Comparison of ENCODE assay signal across 8 mouse cellular contexts in genomic region chr5:114153490-114153889, GRCm38 (mm10). TPM values are rescaled to one million over a fixed set of nuclear protein-coding genes. Genes with fewer than 3 reads are reported as not detected.
DNase-seq lines count a peak whose midpoint lies in the region; ATAC-seq lines count a peak whose summit lies in the region.

No protein-coding gene starts in this region.

- peak; percentile 52 for DNase-seq in kidney, adult 11 months
- no peak for DNase-seq in kidney, postnatal 10 days
- DNase-seq in thymus, postnatal 4 days = peak; percentile 43
- no peak for DNase-seq in layer of hippocampus, adult 9-10 months (ENCODE audit: low spot score)
- no peak for DNase-seq in ovary, postnatal 10 days (ENCODE audit: low spot score)

- H3K9ac ChIP-seq in hindbrain, embryonic 15.5 days = no peak overlapping the region
- no peak overlapping the region for H3K9ac ChIP-seq in liver, embryonic 16.5 days (ENCODE audit: low read depth, low read length)

- no peaks in the 10 kb centered on the region for H3K27me3 ChIP-seq in hindbrain, embryonic 15.5 days
- H3K27me3 ChIP-seq in liver, embryonic 16.5 days (ENCODE audit: control insufficient read depth, insufficient read depth, low read depth, low read length) = no peaks in the 10 kb centered on the region

- H3K4me3 ChIP-seq in brown adipose tissue, adult 24 weeks (ENCODE audit: insufficient read depth, low read depth, low read length) = peak overlapping the region; percentile 25; the same call in 1 of the 2 replicates
- H3K4me3 ChIP-seq in hindbrain, embryonic 15.5 days = peak overlapping the region; percentile 22; the same call in 1 of the 2 replicates
- H3K4me3 ChIP-seq in liver, embryonic 16.5 days (ENCODE audit: low read depth, low read length) = peak overlapping the region; percentile 25; the same call in 1 of the 2 replicates

- peak overlapping the region; percentile 37 for H3K27ac ChIP-seq in brown adipose tissue, adult 24 weeks (replicated peaks; ENCODE audit: low read depth, low read length)
- H3K27ac ChIP-seq in hindbrain, embryonic 15.5 days (replicated peaks) = no peak overlapping the region
- no peak overlapping the region for H3K27ac ChIP-seq in liver, embryonic 16.5 days (ENCODE audit: low read length)

- ATAC-seq in hindbrain, embryonic 15.5 days (ENCODE audit: low FRiP score, low read depth) = no peak
- no peak for ATAC-seq in liver, embryonic 16.5 days (ENCODE audit: low read depth)

- no peaks in the 10 kb centered on the region for H3K36me3 ChIP-seq in hindbrain, embryonic 15.5 days
- no peaks in the 10 kb centered on the region for H3K36me3 ChIP-seq in liver, embryonic 16.5 days (ENCODE audit: control insufficient read depth, insufficient read depth)

- peak overlapping the region; percentile 29 for H3K4me2 ChIP-seq in hindbrain, embryonic 15.5 days
- H3K4me2 ChIP-seq in liver, embryonic 16.5 days (ENCODE audit: low read depth, low read length) = no peak overlapping the region

- H3K4me1 ChIP-seq in brown adipose tissue, adult 24 weeks (ENCODE audit: control insufficient read depth, insufficient read depth, insufficient read length, low read length) = peaks cover 19% of the 10 kb centered on the region
- H3K4me1 ChIP-seq in hindbrain, embryonic 15.5 days (replicated peaks) = 0 out of 2 replicates have a peak, but pooled peaks cover 4% of the 10 kb centered on the region
- H3K4me1 ChIP-seq in liver, embryonic 16.5 days (ENCODE audit: control insufficient read depth, low read depth, low read length) = no peaks in the 10 kb centered on the region

- no peaks in the 10 kb centered on the region for H3K9me3 ChIP-seq in hindbrain, embryonic 15.5 days
- H3K9me3 ChIP-seq in liver, embryonic 16.5 days (replicated peaks; ENCODE audit: control insufficient read depth, low read length) = no peaks in the 10 kb centered on the region

- whole genome bisulfite sequencing in hindbrain, embryonic 15.5 days = 4% methylated on average over 12 of the region's 12 CpGs
- 13% methylated on average over 12 of the region's 12 CpGs for WGBS in liver, embryonic 16.5 days (ENCODE audit: insufficient replicate concordance)

RNA-seq across cellular contexts. Expression of gene Acacb, which starts 7.2 kb away (rescaled TPM):
- 235 and 250 TPM in 2 replicates for polyA plus RNA-seq in brown adipose tissue, adult 24 weeks (2012; ENCODE audit: insufficient read depth, insufficient read length, missing spikeins)
- 4.4 TPM in 2 replicates for polyA plus RNA-seq in hindbrain, embryonic 15.5 days (2015; fragmentation: Nextera tagmentation; extraction: Ambion mirVana)
- 0.35 and 0.65 TPM in 2 replicates for polyA plus RNA-seq in liver, embryonic 16.5 days (2015; fragmentation: Nextera tagmentation; extraction: Ambion mirVana)

RNA-seq across cellular contexts. Expression of gene Ung, which starts 23.3 kb away (rescaled TPM):
- 4.4 and 5.2 TPM in 2 replicates for polyA plus RNA-seq in brown adipose tissue, adult 24 weeks (2012; ENCODE audit: insufficient read depth, insufficient read length, missing spikeins)
- polyA plus RNA-seq in hindbrain, embryonic 15.5 days (2015; fragmentation: Nextera tagmentation; extraction: Ambion mirVana) = 12.8 and 13.5 TPM in 2 replicates
- 13.7 and 15.2 TPM in 2 replicates for polyA plus RNA-seq in liver, embryonic 16.5 days (2015; fragmentation: Nextera tagmentation; extraction: Ambion mirVana)

RNA-seq across cellular contexts. Expression of gene Alkbh2, which starts 25.5 kb away (rescaled TPM):
- 4.3 and 5.6 TPM in 2 replicates for polyA plus RNA-seq in brown adipose tissue, adult 24 weeks (2012; ENCODE audit: insufficient read depth, insufficient read length, missing spikeins)
- 6.4 and 7.4 TPM in 2 replicates for polyA plus RNA-seq in hindbrain, embryonic 15.5 days (2015; fragmentation: Nextera tagmentation; extraction: Ambion mirVana)
- polyA plus RNA-seq in liver, embryonic 16.5 days (2015; fragmentation: Nextera tagmentation; extraction: Ambion mirVana) = 2.5 and 3.4 TPM in 2 replicates

Comparison
In these comparisons a context has a peak if more than half of its experiments do, and no peak if none do; other contexts are left out.
1. DNase-seq: peak in kidney, adult 11 months (single experiment) and thymus, postnatal 4 days (single experiment); none in kidney, postnatal 10 days (single experiment), layer of hippocampus, adult 9-10 months (single experiment) and ovary, postnatal 10 days (single experiment).
2. RNA of gene Acacb, which starts 7.2 kb away (polyA plus RNA-seq): 235 to 250 TPM in brown adipose tissue, adult 24 weeks; 4.4 TPM in hindbrain, embryonic 15.5 days and 0.35 to 0.65 TPM in liver, embryonic 16.5 days; every median in the first group is over 10 times any median in the second.
3. Peak in every context shown above with its lines, with median percentiles within 50 percentile points of each other: H3K4me3 ChIP-seq.